Mouse (Mus musculus): ENCODE results near the gene Icmt. TPM values are rescaled to one million over a fixed set of nuclear protein-coding genes. Genes with fewer than 3 reads are reported as not detected.

Icmt gene
- polyA plus RNA-seq, 1 experiment from 2014 or later: 28.3 TPM

DNA sequence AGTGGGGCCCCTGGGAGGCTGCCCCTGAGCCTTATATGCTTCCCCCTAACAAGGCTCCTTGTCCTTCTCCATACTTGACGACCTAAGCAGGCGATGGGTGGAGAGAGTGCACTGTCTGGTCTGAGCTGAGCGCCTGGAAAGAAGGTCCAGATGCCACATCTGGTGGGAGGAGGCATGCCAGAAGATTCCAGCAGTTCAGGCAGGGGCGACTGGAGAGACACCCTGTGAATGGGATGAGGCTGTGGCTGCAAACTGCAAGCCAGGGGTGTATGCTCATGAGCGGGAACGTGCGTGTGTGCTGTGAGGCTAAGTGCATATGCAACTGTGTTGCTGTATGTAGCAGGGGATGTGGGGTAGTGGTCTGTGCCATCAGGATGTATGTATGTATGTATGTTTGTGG, 25.0 kb upstream of the Icmt start:
- no peak overlapping the region for H3K4me3 ChIP-seq (ENCODE audit: low read depth, low read length)
- no peaks in the 10 kb centered on the region for H3K9me3 ChIP-seq (ENCODE audit: control insufficient read depth, low read length)
- peak overlapping the region; percentile 12; the same call in 1 of the 2 replicates for H3K9ac ChIP-seq (ENCODE audit: low read length)
- no peaks in the 10 kb centered on the region for H3K36me3 ChIP-seq (ENCODE audit: control insufficient read depth, insufficient read depth, low read length)
- H3K4me2 ChIP-seq (ENCODE audit: low read depth, severe bottlenecking): peak overlapping the region; percentile 4; the same call in 1 of the 2 replicates
- H3K27me3 ChIP-seq (ENCODE audit: control insufficient read depth, insufficient read depth, low read length): peaks cover 18% of the 10 kb centered on the region
- no peak overlapping the region for H3K27ac ChIP-seq (replicated peaks; ENCODE audit: low read depth, low read length)
- ATAC-seq (ENCODE audit: insufficient number of reproducible peaks, low FRiP score, low TSS enrichment, low read depth) (no peak), DNase-seq (ENCODE audit: low spot score) (no peak)
- 64% methylated on average over 7 of the region's 7 CpGs for WGBS
- peaks cover 29% of the 10 kb centered on the region for H3K4me1 ChIP-seq (ENCODE audit: control insufficient read depth, insufficient read depth, low read length)

DNA sequence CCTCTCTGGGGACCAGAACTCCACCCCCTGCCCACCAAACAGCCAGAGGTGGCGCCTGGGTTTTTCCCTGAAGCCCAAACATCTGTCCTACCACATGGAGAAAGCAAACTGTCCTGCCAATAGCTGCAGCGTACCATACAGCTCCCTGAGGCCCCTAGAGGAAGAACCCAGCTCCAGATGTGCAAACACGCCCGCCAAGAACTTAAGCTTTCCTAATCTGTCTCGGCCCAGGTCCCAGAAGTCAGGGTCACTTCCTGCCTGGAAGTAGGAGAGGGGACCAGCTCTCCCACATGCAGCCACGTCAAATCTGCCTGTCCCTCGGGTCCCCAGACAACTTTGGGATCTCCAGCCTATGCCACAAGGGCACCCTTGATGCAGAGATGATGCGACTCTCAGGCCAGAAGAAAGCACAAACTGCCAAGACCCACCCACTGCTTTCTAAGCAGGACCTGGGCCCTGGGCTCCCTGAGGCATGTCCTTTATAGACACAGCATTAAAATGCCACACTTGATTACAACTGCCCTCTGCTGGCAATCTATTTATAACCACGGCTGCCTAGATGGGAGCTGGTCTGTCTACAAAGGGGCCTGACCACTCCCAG, 24.5 kb upstream of the Icmt start:
- Histone ChIP-seq H3K9ac (ENCODE audit: low read length) (no peak overlapping the region; the same call in 1 of the 2 replicates), H3K36me3 (ENCODE audit: control insufficient read depth, insufficient read depth, low read length) (no peaks in the 10 kb centered on the region), H3K9me3 (ENCODE audit: control insufficient read depth, low read length) (no peaks in the 10 kb centered on the region), H3K27ac (replicated peaks; ENCODE audit: low read depth, low read length) (no peak overlapping the region), H3K4me2 (ENCODE audit: low read depth, severe bottlenecking) (no peak overlapping the region), H3K4me1 (ENCODE audit: control insufficient read depth, insufficient read depth, low read length) (peaks cover 29% of the 10 kb centered on the region), H3K27me3 (ENCODE audit: control insufficient read depth, insufficient read depth, low read length) (peaks cover 18% of the 10 kb centered on the region), H3K4me3 (ENCODE audit: low read depth, low read length) (no peak overlapping the region)
- 24% methylated on average over 9 of the region's 9 CpGs for WGBS
- ATAC-seq (ENCODE audit: insufficient number of reproducible peaks, low FRiP score, low TSS enrichment, low read depth): no peak
- peak; percentile 43 for DNase-seq (ENCODE audit: low spot score)

DNA sequence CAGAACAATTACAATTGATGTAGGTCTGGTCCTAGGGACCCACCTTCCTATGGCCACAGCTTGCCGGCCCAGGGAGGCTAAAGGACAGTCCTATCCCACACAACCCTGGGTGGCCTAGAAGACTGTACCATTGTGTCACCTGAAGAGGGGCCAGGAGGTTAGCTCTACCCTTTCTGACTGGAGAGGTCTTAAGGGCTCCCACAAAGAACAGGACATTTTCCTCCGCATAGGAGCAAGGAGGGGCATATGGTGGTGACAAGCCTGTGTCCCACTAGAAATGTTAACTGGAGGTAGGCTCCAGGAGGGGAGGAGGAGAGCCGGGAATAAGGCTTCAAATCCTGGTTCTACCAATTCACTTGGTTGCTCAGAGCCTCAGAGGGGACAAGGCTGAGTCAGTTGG, 23.8 kb upstream of the Icmt start:
- 29% methylated on average over 3 of the region's 3 CpGs for WGBS
- H3K4me1 ChIP-seq (ENCODE audit: control insufficient read depth, insufficient read depth, low read length): peaks cover 29% of the 10 kb centered on the region

GRCm38 (mm10) chr4:152273621-152274236, 23.3 kb upstream of the Icmt start, which contains the start of gene Gpr153:
TSS of gene Gpr153 (plus strand) at chr4:152274232.
- H3K4me1 ChIP-seq (ENCODE audit: control insufficient read depth, insufficient read depth, low read length): peaks cover 29% of the 10 kb centered on the region
- DNase-seq (ENCODE audit: low spot score) (peak; percentile 71), ATAC-seq (ENCODE audit: insufficient number of reproducible peaks, low FRiP score, low TSS enrichment, low read depth) (peak; percentile 68)
- H3K27me3 ChIP-seq (ENCODE audit: control insufficient read depth, insufficient read depth, low read length): peaks cover 18% of the 10 kb centered on the region
- WGBS: under 1% methylated on average over 41 of the region's 48 CpGs
- H3K27ac ChIP-seq (replicated peaks; ENCODE audit: low read depth, low read length): peak within 1 kb of the TSS; percentile 56; the same call in 1 of the 2 replicates
- H3K4me3 ChIP-seq (ENCODE audit: low read depth, low read length): peak within 1 kb of the TSS; percentile 50
- no peaks in the 10 kb centered on the region for H3K36me3 ChIP-seq (ENCODE audit: control insufficient read depth, insufficient read depth, low read length)
- peak within 1 kb of the TSS; percentile 67 for H3K9ac ChIP-seq (ENCODE audit: low read length)
- H3K4me2 ChIP-seq (ENCODE audit: low read depth, severe bottlenecking): peak within 1 kb of the TSS; percentile 97
- H3K9me3 ChIP-seq (ENCODE audit: control insufficient read depth, low read length): no peaks in the 10 kb centered on the region

More for the DNA sequence above, 23.8 kb upstream of the Icmt start:
- ATAC-seq (ENCODE audit: insufficient number of reproducible peaks, low FRiP score, low TSS enrichment, low read depth) (no peak; the same call in 1 of the 2 replicates), DNase-seq (ENCODE audit: low spot score) (no peak)
- H3K4me3 ChIP-seq (ENCODE audit: low read depth, low read length): 0 out of 2 replicates have a peak overlapping the region, but pooled peaks have one; percentile 50
- no peak overlapping the region for H3K9ac ChIP-seq (ENCODE audit: low read length)
- no peaks in the 10 kb centered on the region for H3K9me3 ChIP-seq (ENCODE audit: control insufficient read depth, low read length)
- H3K27ac ChIP-seq (replicated peaks; ENCODE audit: low read depth, low read length): no peak overlapping the region
- H3K27me3 ChIP-seq (ENCODE audit: control insufficient read depth, insufficient read depth, low read length): peaks cover 18% of the 10 kb centered on the region
- H3K4me2 ChIP-seq (ENCODE audit: low read depth, severe bottlenecking): no peak overlapping the region
- no peaks in the 10 kb centered on the region for H3K36me3 ChIP-seq (ENCODE audit: control insufficient read depth, insufficient read depth, low read length)

- under 1% methylated on average over 20 of the region's 20 CpGs for WGBS
- no peak overlapping the region for H3K27ac ChIP-seq (replicated peaks; ENCODE audit: low read depth, low read length)
These were observed 22.3 kb upstream of the Icmt start for GRCm38 (mm10) chr4:152274681-152275131.

GRCm38 (mm10) chr4:152276389-152277347, 20.4 kb upstream of the Icmt start:
- 51% methylated on average over 10 of the region's 10 CpGs for WGBS
- peak; percentile 67 for DNase-seq (ENCODE audit: low spot score)
- peaks cover 30% of the 10 kb centered on the region for H3K27me3 ChIP-seq (ENCODE audit: control insufficient read depth, insufficient read depth, low read length)

More at GRCm38 (mm10) chr4:152274681-152275131, 22.3 kb upstream of the Icmt start:
- H3K9me3 ChIP-seq (ENCODE audit: control insufficient read depth, low read length): no peaks in the 10 kb centered on the region
- peaks cover 19% of the 10 kb centered on the region for H3K27me3 ChIP-seq (ENCODE audit: control insufficient read depth, insufficient read depth, low read length)
- peak overlapping the region; percentile 97 for H3K4me2 ChIP-seq (ENCODE audit: low read depth, severe bottlenecking)
- no peaks in the 10 kb centered on the region for H3K36me3 ChIP-seq (ENCODE audit: control insufficient read depth, insufficient read depth, low read length)
- H3K4me3 ChIP-seq (ENCODE audit: low read depth, low read length): peak overlapping the region; percentile 50
- peak; percentile 49; the same call in 1 of the 2 replicates for ATAC-seq (ENCODE audit: insufficient number of reproducible peaks, low FRiP score, low TSS enrichment, low read depth)
- DNase-seq (ENCODE audit: low spot score): peak; percentile 54
- H3K9ac ChIP-seq (ENCODE audit: low read length): peak overlapping the region; percentile 67
- peaks cover 29% of the 10 kb centered on the region for H3K4me1 ChIP-seq (ENCODE audit: control insufficient read depth, insufficient read depth, low read length)

DNA sequence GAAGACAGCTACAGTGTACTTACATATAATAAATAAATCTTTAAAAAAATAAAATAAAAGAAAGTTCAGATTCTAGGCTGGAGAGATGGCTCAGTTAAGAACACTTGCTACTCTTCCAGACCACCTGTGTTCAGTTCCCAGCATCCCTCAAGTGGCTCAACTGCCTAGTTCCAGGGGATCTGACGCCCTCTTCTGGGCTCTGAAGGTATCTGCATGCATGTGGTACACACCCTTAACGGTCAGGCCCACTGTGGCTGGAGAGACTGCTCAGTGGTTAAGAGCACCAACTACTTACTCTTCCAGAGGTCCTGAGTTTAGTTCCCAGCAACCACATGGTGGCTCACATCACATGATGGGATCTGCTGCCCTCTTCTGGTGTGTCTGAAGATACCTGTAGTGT, 19.1 kb upstream of the Icmt start:
- no peak for ATAC-seq (ENCODE audit: insufficient number of reproducible peaks, low FRiP score, low TSS enrichment, low read depth)
- H3K36me3 ChIP-seq (ENCODE audit: control insufficient read depth, insufficient read depth, low read length): no peaks in the 10 kb centered on the region
- H3K4me1 ChIP-seq (ENCODE audit: control insufficient read depth, insufficient read depth, low read length): peaks cover 21% of the 10 kb centered on the region
- no peak overlapping the region for H3K4me2 ChIP-seq (ENCODE audit: low read depth, severe bottlenecking)
- no peak for DNase-seq (ENCODE audit: low spot score)
- H3K4me3 ChIP-seq (ENCODE audit: low read depth, low read length): no peak overlapping the region
- no peaks in the 10 kb centered on the region for H3K9me3 ChIP-seq (ENCODE audit: control insufficient read depth, low read length)
- WGBS: 66% methylated on average over 2 of the region's 2 CpGs
- H3K9ac ChIP-seq (ENCODE audit: low read length): no peak overlapping the region
- H3K27ac ChIP-seq (replicated peaks; ENCODE audit: low read depth, low read length): no peak overlapping the region
- H3K27me3 ChIP-seq (ENCODE audit: control insufficient read depth, insufficient read depth, low read length): peaks cover 42% of the 10 kb centered on the region

More at GRCm38 (mm10) chr4:152276389-152277347, 20.4 kb upstream of the Icmt start:
- Histone ChIP-seq H3K9me3 (ENCODE audit: control insufficient read depth, low read length) (no peaks in the 10 kb centered on the region), H3K4me3 (ENCODE audit: low read depth, low read length) (no peak overlapping the region), H3K27ac (replicated peaks; ENCODE audit: low read depth, low read length) (no peak overlapping the region), H3K4me2 (ENCODE audit: low read depth, severe bottlenecking) (no peak overlapping the region), H3K4me1 (ENCODE audit: control insufficient read depth, insufficient read depth, low read length) (peaks cover 28% of the 10 kb centered on the region), H3K9ac (ENCODE audit: low read length) (no peak overlapping the region), H3K36me3 (ENCODE audit: control insufficient read depth, insufficient read depth, low read length) (no peaks in the 10 kb centered on the region)
- no peak for ATAC-seq (ENCODE audit: insufficient number of reproducible peaks, low FRiP score, low TSS enrichment, low read depth)

DNA sequence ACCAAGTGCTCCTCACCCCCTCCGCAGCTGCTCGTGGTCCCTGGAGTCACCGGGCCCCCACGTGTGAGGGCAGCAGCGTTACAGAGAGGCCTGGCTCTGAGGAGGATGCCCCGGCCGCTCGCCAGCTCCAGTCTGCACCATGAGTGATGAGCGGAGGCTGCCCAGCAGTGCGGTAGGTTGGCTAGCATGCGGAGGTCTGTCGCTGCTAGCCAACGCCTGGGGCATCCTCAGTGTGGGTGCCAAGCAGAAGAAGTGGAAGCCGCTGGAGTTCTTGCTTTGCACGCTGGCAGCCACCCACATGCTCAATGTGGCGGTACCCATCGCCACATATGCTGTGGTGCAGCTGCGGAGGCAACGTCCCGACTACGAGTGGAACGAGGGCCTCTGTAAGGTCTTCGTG, 18.0 kb upstream of the Icmt start:
- no peak for DNase-seq (ENCODE audit: low spot score)
- WGBS: 92% methylated on average over 23 of the region's 23 CpGs
- H3K36me3 ChIP-seq (ENCODE audit: control insufficient read depth, insufficient read depth, low read length): no peaks in the 10 kb centered on the region
- peaks cover 16% of the 10 kb centered on the region for H3K4me1 ChIP-seq (ENCODE audit: control insufficient read depth, insufficient read depth, low read length)
- no peak overlapping the region for H3K9ac ChIP-seq (ENCODE audit: low read length)
- H3K4me2 ChIP-seq (ENCODE audit: low read depth, severe bottlenecking): no peak overlapping the region
- peaks cover 53% of the 10 kb centered on the region for H3K27me3 ChIP-seq (ENCODE audit: control insufficient read depth, insufficient read depth, low read length)
- ATAC-seq (ENCODE audit: insufficient number of reproducible peaks, low FRiP score, low TSS enrichment, low read depth): no peak
- H3K4me3 ChIP-seq (ENCODE audit: low read depth, low read length): no peak overlapping the region
- no peaks in the 10 kb centered on the region for H3K9me3 ChIP-seq (ENCODE audit: control insufficient read depth, low read length)
- H3K27ac ChIP-seq (replicated peaks; ENCODE audit: low read depth, low read length): no peak overlapping the region

All from limb, embryonic 11.5 days (tissue).